Mouse (Mus musculus): ENCODE results near the gene Fzd7. TPM values are rescaled to one million over a fixed set of nuclear protein-coding genes. Genes with fewer than 3 reads are reported as not detected.
"Not testable (repeated sequence)": the region's sequence is repeated elsewhere in the genome, so short reads cannot be mapped to it uniquely, and the experiment has no call there.

Gene Fzd7
- polyA plus RNA-seq, 1 experiment from 2014 or later = 19.7 TPM

GRCm38 (mm10) chr1:59442721-59443120 is 39.5 kb upstream of the Fzd7 start:
- not testable (repeated sequence) for ATAC-seq (ENCODE audit: insufficient number of reproducible peaks, low FRiP score, low TSS enrichment, low read depth); H3K4me2 ChIP-seq (ENCODE audit: low read depth, severe bottlenecking)
- WGBS = 96% methylated on average over 14 of the region's 14 CpGs

GRCm38 (mm10) chr1:59444127-59444660 is 38.0 kb upstream of the Fzd7 start:
- Histone ChIP-seq H3K9ac (ENCODE audit: low read length) (no peak overlapping the region), H3K27me3 (ENCODE audit: control insufficient read depth, insufficient read depth, low read length) (no peaks in the 10 kb centered on the region), H3K9me3 (ENCODE audit: control insufficient read depth, low read length) (no peaks in the 10 kb centered on the region), H3K4me3 (ENCODE audit: low read depth, low read length) (no peak overlapping the region), H3K36me3 (ENCODE audit: control insufficient read depth, insufficient read depth, low read length) (no peaks in the 10 kb centered on the region), H3K4me1 (ENCODE audit: control insufficient read depth, insufficient read depth, low read length) (peaks cover 5% of the 10 kb centered on the region), H3K27ac (replicated peaks; ENCODE audit: low read depth, low read length) (no peak overlapping the region), H3K4me2 (ENCODE audit: low read depth, severe bottlenecking) (no peak overlapping the region)
- 91% methylated on average over 3 of the region's 3 CpGs for WGBS
- DNase-seq (ENCODE audit: low spot score) (no peak), ATAC-seq (ENCODE audit: insufficient number of reproducible peaks, low FRiP score, low TSS enrichment, low read depth) (no peak)

More at GRCm38 (mm10) chr1:59442721-59443120, 39.5 kb upstream of the Fzd7 start:
- not testable (repeated sequence) for H3K36me3 ChIP-seq (ENCODE audit: control insufficient read depth, insufficient read depth, low read length); H3K27ac ChIP-seq (replicated peaks; ENCODE audit: low read depth, low read length); H3K9me3 ChIP-seq (ENCODE audit: control insufficient read depth, low read length); H3K4me1 ChIP-seq (ENCODE audit: control insufficient read depth, insufficient read depth, low read length); DNase-seq (ENCODE audit: low spot score); H3K9ac ChIP-seq (ENCODE audit: low read length); H3K4me3 ChIP-seq (ENCODE audit: low read depth, low read length); H3K27me3 ChIP-seq (ENCODE audit: control insufficient read depth, insufficient read depth, low read length)

DNA sequence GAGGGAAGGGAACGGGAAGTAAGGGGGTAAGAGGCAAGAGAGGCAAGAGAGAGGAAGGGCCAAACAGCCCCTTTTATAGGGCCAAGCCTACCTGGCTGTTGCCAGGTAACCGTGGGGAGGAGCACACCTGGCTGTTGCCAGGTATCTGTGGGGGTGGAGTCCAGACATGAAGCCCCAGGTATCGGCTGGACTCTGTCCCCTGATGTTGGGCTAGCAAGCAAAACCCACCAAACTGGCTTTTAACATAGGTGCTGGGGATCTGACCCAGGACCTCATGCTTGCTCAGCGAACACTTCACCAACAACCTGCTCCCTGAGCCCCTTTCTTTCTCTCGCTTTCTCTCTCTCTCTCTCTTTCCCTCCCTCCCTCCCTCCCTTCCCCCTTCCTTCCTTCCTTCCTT is 37.0 kb upstream of the Fzd7 start:
- Histone ChIP-seq H3K27ac (replicated peaks; ENCODE audit: low read depth, low read length) (no peak overlapping the region), H3K4me2 (ENCODE audit: low read depth, severe bottlenecking) (no peak overlapping the region), H3K9me3 (ENCODE audit: control insufficient read depth, low read length) (no peaks in the 10 kb centered on the region), H3K36me3 (ENCODE audit: control insufficient read depth, insufficient read depth, low read length) (no peaks in the 10 kb centered on the region), H3K4me3 (ENCODE audit: low read depth, low read length) (no peak overlapping the region), H3K4me1 (ENCODE audit: control insufficient read depth, insufficient read depth, low read length) (peaks cover 16% of the 10 kb centered on the region), H3K9ac (ENCODE audit: low read length) (no peak overlapping the region), H3K27me3 (ENCODE audit: control insufficient read depth, insufficient read depth, low read length) (no peaks in the 10 kb centered on the region)
- ATAC-seq (ENCODE audit: insufficient number of reproducible peaks, low FRiP score, low TSS enrichment, low read depth) (no peak), DNase-seq (ENCODE audit: low spot score) (no peak)
- WGBS = 82% methylated on average over 5 of the region's 5 CpGs

DNA sequence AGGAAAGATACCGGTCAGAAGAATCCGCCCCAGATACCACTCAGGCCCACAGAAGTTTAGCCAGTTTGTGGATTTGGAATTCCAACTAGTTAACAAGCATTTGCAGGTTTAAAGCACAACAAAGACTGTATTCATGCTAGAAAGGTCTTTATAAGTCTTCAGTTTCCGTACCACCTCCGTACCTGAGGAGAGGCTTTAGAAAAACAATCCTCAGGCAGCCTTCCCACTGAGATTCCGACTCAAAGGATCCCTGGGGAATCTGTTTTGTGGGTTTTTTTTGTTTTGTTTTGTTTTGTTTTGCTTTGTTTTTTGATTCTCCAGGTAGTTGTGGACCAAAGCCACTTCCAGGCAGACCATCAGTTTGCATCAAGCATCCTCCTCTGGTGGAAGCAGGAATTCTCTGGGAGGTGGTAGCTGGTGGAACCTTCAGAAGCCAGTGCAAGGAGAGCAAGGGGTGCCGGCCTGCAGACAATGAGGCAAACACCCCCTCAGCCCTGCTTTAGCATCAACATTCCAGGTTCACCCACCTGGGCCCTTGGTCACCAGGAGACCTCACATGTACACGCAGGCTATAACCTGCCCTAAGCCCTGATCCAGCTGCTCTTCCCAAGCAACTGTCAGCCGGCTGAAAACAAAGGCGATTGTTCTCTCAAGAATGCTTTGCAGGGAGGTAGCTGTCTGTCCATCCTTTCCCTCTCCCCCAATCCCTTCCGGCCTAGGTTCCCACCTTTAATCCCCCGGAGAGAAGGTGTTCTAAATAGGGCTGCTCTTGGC is 33.5 kb upstream of the Fzd7 start:
- Histone ChIP-seq H3K9me3 (ENCODE audit: control insufficient read depth, low read length) (no peaks in the 10 kb centered on the region), H3K4me1 (ENCODE audit: control insufficient read depth, insufficient read depth, low read length) (peaks cover 34% of the 10 kb centered on the region), H3K4me2 (ENCODE audit: low read depth, severe bottlenecking) (no peak overlapping the region), H3K9ac (ENCODE audit: low read length) (no peak overlapping the region), H3K4me3 (ENCODE audit: low read depth, low read length) (no peak overlapping the region), H3K27ac (replicated peaks; ENCODE audit: low read depth, low read length) (peak overlapping the region; percentile 4), H3K27me3 (ENCODE audit: control insufficient read depth, insufficient read depth, low read length) (no peaks in the 10 kb centered on the region), H3K36me3 (ENCODE audit: control insufficient read depth, insufficient read depth, low read length) (no peaks in the 10 kb centered on the region)
- DNase-seq (ENCODE audit: low spot score) = no peak
- no peak for ATAC-seq (ENCODE audit: insufficient number of reproducible peaks, low FRiP score, low TSS enrichment, low read depth)
- WGBS = 45% methylated on average over 11 of the region's 11 CpGs

DNA sequence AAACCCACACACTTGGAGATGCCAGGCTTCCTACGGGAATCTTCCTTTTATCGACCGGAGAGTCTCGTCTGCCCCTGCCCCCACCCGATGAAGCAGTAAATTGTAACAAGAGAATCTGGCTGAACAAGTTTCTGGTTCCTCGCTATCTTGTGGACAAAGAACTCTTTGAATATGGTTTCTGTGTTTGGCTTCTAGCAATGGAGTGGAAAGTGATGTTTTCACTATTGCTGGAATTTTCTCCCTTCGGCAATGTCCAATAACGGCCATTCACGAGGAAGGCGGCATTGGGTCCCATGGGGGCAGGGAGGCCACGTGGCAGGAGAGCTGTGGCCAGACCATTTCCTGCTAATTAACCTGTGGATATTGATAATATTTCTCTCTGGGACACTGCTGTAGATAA is 32.8 kb upstream of the Fzd7 start:
- H3K9ac ChIP-seq (ENCODE audit: low read length) = 0 out of 2 replicates have a peak overlapping the region, but pooled peaks have one; percentile 3
- no peaks in the 10 kb centered on the region for H3K36me3 ChIP-seq (ENCODE audit: control insufficient read depth, insufficient read depth, low read length)
- no peaks in the 10 kb centered on the region for H3K9me3 ChIP-seq (ENCODE audit: control insufficient read depth, low read length)
- peak overlapping the region; percentile 4 for H3K27ac ChIP-seq (replicated peaks; ENCODE audit: low read depth, low read length)
- DNase-seq (ENCODE audit: low spot score) (peak; percentile 65), ATAC-seq (ENCODE audit: insufficient number of reproducible peaks, low FRiP score, low TSS enrichment, low read depth) (no peak)
- WGBS = 16% methylated on average over 11 of the region's 11 CpGs
- H3K27me3 ChIP-seq (ENCODE audit: control insufficient read depth, insufficient read depth, low read length) = no peaks in the 10 kb centered on the region
- H3K4me2 ChIP-seq (ENCODE audit: low read depth, severe bottlenecking) = no peak overlapping the region
- H3K4me3 ChIP-seq (ENCODE audit: low read depth, low read length) = no peak overlapping the region
- H3K4me1 ChIP-seq (ENCODE audit: control insufficient read depth, insufficient read depth, low read length) = peaks cover 34% of the 10 kb centered on the region

GRCm38 (mm10) chr1:59450896-59451295 is 31.3 kb upstream of the Fzd7 start:
- DNase-seq (ENCODE audit: low spot score) (no peak), ATAC-seq (ENCODE audit: insufficient number of reproducible peaks, low FRiP score, low TSS enrichment, low read depth) (peak; percentile 57; the same call in 1 of the 2 replicates)
- Histone ChIP-seq H3K4me3 (ENCODE audit: low read depth, low read length) (no peak overlapping the region), H3K27ac (replicated peaks; ENCODE audit: low read depth, low read length) (no peak overlapping the region), H3K36me3 (ENCODE audit: control insufficient read depth, insufficient read depth, low read length) (no peaks in the 10 kb centered on the region), H3K9ac (ENCODE audit: low read length) (no peak overlapping the region), H3K9me3 (ENCODE audit: control insufficient read depth, low read length) (no peaks in the 10 kb centered on the region), H3K27me3 (ENCODE audit: control insufficient read depth, insufficient read depth, low read length) (no peaks in the 10 kb centered on the region), H3K4me1 (ENCODE audit: control insufficient read depth, insufficient read depth, low read length) (peaks cover 37% of the 10 kb centered on the region), H3K4me2 (ENCODE audit: low read depth, severe bottlenecking) (no peak overlapping the region)
- WGBS = 78% methylated on average over 11 of the region's 11 CpGs

GRCm38 (mm10) chr1:59451584-59451983 is 30.6 kb upstream of the Fzd7 start:
- no peak overlapping the region for H3K9ac ChIP-seq (ENCODE audit: low read length)
- H3K4me2 ChIP-seq (ENCODE audit: low read depth, severe bottlenecking) = no peak overlapping the region
- no peak overlapping the region for H3K27ac ChIP-seq (replicated peaks; ENCODE audit: low read depth, low read length)
- H3K4me3 ChIP-seq (ENCODE audit: low read depth, low read length) = no peak overlapping the region
- H3K9me3 ChIP-seq (ENCODE audit: control insufficient read depth, low read length) = no peaks in the 10 kb centered on the region
- DNase-seq (ENCODE audit: low spot score) = peak; percentile 43
- peaks cover 41% of the 10 kb centered on the region for H3K4me1 ChIP-seq (ENCODE audit: control insufficient read depth, insufficient read depth, low read length)
- no peaks in the 10 kb centered on the region for H3K27me3 ChIP-seq (ENCODE audit: control insufficient read depth, insufficient read depth, low read length)
- WGBS = 10% methylated on average over 9 of the region's 9 CpGs
- no peak for ATAC-seq (ENCODE audit: insufficient number of reproducible peaks, low FRiP score, low TSS enrichment, low read depth)
- H3K36me3 ChIP-seq (ENCODE audit: control insufficient read depth, insufficient read depth, low read length) = no peaks in the 10 kb centered on the region

DNA sequence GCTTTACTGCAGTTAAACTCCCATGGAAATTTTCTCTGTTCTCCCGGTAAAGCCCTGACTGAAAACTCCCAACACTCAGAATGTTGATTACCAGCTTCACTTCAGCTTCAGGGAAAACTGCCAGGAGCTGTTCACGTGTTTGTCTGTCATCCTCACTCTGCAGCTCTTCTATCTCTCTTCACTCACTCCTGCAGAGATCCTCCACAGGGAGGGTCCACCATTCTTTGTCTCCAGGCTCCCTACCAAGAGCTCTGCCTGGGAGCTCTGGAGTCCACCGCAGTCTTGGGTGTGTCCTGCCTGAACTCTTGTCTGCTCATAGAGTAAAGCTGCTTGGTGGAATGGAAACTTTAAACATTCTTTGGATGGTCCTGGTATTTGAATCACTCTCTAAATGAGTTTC is 25.4 kb upstream of the Fzd7 start:
- Histone ChIP-seq H3K9me3 (ENCODE audit: control insufficient read depth, low read length) (no peaks in the 10 kb centered on the region), H3K27me3 (ENCODE audit: control insufficient read depth, insufficient read depth, low read length) (no peaks in the 10 kb centered on the region), H3K4me2 (ENCODE audit: low read depth, severe bottlenecking) (no peak overlapping the region), H3K27ac (replicated peaks; ENCODE audit: low read depth, low read length) (no peak overlapping the region), H3K4me3 (ENCODE audit: low read depth, low read length) (no peak overlapping the region), H3K4me1 (ENCODE audit: control insufficient read depth, insufficient read depth, low read length) (peaks cover 20% of the 10 kb centered on the region), H3K36me3 (ENCODE audit: control insufficient read depth, insufficient read depth, low read length) (no peaks in the 10 kb centered on the region), H3K9ac (ENCODE audit: low read length) (no peak overlapping the region)
- WGBS = 49% methylated on average over 3 of the region's 3 CpGs
- DNase-seq (ENCODE audit: low spot score) = no peak
- no peak for ATAC-seq (ENCODE audit: insufficient number of reproducible peaks, low FRiP score, low TSS enrichment, low read depth)

All from limb, embryonic 11.5 days (tissue).